Mouse (Mus musculus): Measurements from ENCODE around the gene Gla.

Gene Gla

GRCm38 (mm10) chrX:134600659-134601379, at the start of gene Gla, which contains the start of gene Hnrnph2:
Gla (minus strand) TSS chrX:134601125.
Hnrnph2 (plus strand) TSS chrX:134601179.
- peak; percentile 60; the same call in 1 of the 2 replicates for TF ChIP-seq GATA4 (IDR thresholded peaks at IDR 0.05; ENCODE audit: insufficient replicate concordance, low read length)

- TF ChIP-seq GATA4 (IDR thresholded peaks at IDR 0.05; ENCODE audit: insufficient replicate concordance, low read length): no peak
Measured at GRCm38 (mm10) chrX:134648031-134648692, 47.2 kb upstream of the Gla start.

- no peak for TF ChIP-seq GATA4 (IDR thresholded peaks at IDR 0.05; ENCODE audit: insufficient replicate concordance, low read length)
Measured at GRCm38 (mm10) chrX:134647421-134647820, 46.5 kb upstream of the Gla start.

GRCm38 (mm10) chrX:134646338-134646737, 45.4 kb upstream of the Gla start:
- peak; percentile 43; the same call in 1 of the 2 replicates for TF ChIP-seq GATA4 (IDR thresholded peaks at IDR 0.05; ENCODE audit: insufficient replicate concordance, low read length)

GRCm38 (mm10) chrX:134641000-134641760, 40.3 kb upstream of the Gla start:
- peak; percentile 52; the same call in 1 of the 2 replicates for TF ChIP-seq GATA4 (IDR thresholded peaks at IDR 0.05; ENCODE audit: insufficient replicate concordance, low read length)

- peak; percentile 72; the same call in 1 of the 2 replicates for TF ChIP-seq GATA4 (IDR thresholded peaks at IDR 0.05; ENCODE audit: insufficient replicate concordance, low read length)
Measured at GRCm38 (mm10) chrX:134635860-134636259, 34.9 kb upstream of the Gla start.

- TF ChIP-seq GATA4 (IDR thresholded peaks at IDR 0.05; ENCODE audit: insufficient replicate concordance, low read length): no peak
Measured at GRCm38 (mm10) chrX:134635111-134635510, 34.2 kb upstream of the Gla start.

GRCm38 (mm10) chrX:134632710-134633109, 31.8 kb upstream of the Gla start:
- no peak for TF ChIP-seq GATA4 (IDR thresholded peaks at IDR 0.05; ENCODE audit: insufficient replicate concordance, low read length)

- TF ChIP-seq GATA4 (IDR thresholded peaks at IDR 0.05; ENCODE audit: insufficient replicate concordance, low read length): no peak
Measured at GRCm38 (mm10) chrX:134628200-134628599, 27.3 kb upstream of the Gla start.

GRCm38 (mm10) chrX:134623350-134623749, 22.4 kb upstream of the Gla start:
- peak; percentile 79 for TF ChIP-seq GATA4 (IDR thresholded peaks at IDR 0.05; ENCODE audit: insufficient replicate concordance, low read length)

- TF ChIP-seq GATA4 (IDR thresholded peaks at IDR 0.05; ENCODE audit: insufficient replicate concordance, low read length): no peak
Measured at GRCm38 (mm10) chrX:134621685-134622084, 20.8 kb upstream of the Gla start.

- TF ChIP-seq GATA4 (IDR thresholded peaks at IDR 0.05; ENCODE audit: insufficient replicate concordance, low read length): no peak
Measured at GRCm38 (mm10) chrX:134620254-134620865, 19.4 kb upstream of the Gla start.

GRCm38 (mm10) chrX:134619695-134620094, 18.8 kb upstream of the Gla start:
- TF ChIP-seq GATA4 (IDR thresholded peaks at IDR 0.05; ENCODE audit: insufficient replicate concordance, low read length): no peak

- no peak for TF ChIP-seq GATA4 (IDR thresholded peaks at IDR 0.05; ENCODE audit: insufficient replicate concordance, low read length)
Measured at GRCm38 (mm10) chrX:134614306-134614705, 13.4 kb upstream of the Gla start.

- TF ChIP-seq GATA4 (IDR thresholded peaks at IDR 0.05; ENCODE audit: insufficient replicate concordance, low read length): peak; percentile 18; the same call in 1 of the 2 replicates
Measured at GRCm38 (mm10) chrX:134612285-134612959, 11.5 kb upstream of the Gla start.
